Mouse (Mus musculus): Measurements from ENCODE around the gene Scube2.

Scube2 gene

GRCm38 (mm10) chr7:109800626-109801025 is 64.9 kb downstream of the Scube2 start:
- DNase-seq (ENCODE audit: low read depth, low spot score) = no peak

DNA sequence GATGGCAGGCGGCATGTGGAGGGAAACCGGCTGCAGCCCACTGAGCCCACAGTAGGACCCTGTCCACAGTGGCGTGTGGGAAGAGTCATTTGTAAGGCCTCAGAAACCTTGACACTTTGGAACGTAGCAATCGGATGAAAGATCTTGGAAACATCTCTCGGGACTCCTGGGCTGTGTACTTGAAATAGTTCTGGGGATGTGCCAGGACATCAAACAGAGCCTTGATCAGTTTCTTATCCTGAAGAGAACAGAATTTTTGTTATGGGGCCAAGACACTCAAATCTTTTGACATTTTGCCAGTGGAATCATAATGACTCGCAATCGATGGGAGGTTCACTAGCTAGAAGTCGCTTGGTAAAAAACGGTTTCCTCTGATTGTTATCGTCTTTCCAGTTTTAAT is 66.3 kb downstream of the Scube2 start:
- no peak for DNase-seq (ENCODE audit: low read depth, low spot score)

- DNase-seq (ENCODE audit: low read depth, low spot score) = no peak
Measured at GRCm38 (mm10) chr7:109795564-109795963, 69.9 kb downstream of the Scube2 start.

- DNase-seq (ENCODE audit: low read depth, low spot score) = no peak
Measured at GRCm38 (mm10) chr7:109794556-109794955, 70.9 kb downstream of the Scube2 start.

DNA sequence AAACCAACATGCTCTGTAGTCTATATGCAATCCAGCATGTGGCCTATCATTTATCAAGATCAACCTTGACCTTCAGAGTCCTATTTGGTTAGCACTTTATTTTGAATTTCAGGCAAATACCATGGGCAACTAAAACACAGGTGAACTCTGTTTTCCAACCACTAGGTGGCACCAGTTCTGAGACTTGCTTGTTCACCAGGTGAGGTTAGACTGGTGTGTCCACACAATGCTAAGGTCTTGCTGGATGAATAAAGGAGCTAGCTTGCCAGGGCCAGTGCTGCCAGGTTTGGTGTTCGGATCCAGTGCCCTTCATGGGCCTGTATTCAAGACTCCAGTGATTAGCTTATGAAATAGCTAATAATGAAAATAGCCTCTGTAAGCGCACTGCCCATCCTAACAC is 72.7 kb downstream of the Scube2 start:
- DNase-seq (ENCODE audit: low read depth, low spot score) = peak; percentile 67

DNA sequence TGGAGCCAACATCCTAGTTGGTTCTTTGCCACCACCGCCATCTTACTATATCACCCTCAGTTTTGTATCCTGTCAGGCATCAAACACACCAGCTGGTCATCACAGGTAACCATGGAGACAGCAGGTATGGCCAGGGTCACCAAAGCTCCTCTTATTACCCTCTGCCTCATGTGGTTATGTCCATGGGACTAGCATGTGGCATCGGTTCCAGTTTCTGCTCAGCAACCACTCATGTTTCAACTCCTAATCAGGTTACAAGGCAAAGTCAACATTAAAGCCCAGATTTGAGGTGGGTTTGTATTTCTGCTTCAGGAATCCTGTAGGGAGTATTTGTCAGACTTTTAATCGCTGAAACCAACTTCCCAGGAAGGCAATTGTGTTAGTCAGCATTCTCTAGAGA is 74.7 kb downstream of the Scube2 start:
- DNase-seq (ENCODE audit: low read depth, low spot score) = no peak

DNA sequence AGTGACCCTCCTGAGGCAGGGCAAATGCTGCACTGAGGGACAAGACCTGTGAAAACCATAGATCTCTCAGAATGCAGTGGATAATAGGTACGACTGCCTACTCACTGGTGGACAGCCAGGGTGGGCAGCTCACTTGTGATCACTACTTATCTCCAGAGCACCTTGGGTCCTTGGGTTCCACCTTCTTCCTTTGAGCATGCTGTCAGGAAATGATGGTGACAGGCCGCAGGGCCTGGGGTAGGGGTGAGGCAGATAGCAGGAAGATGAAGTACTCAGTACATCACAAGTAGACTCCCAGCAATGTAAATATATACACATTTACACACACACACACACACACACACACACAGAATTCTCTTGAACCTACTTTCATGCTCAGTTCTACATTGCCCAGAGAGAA is 77.6 kb downstream of the Scube2 start:
- DNase-seq (ENCODE audit: low read depth, low spot score) = no peak

GRCm38 (mm10) chr7:109783281-109783680 is 82.2 kb downstream of the Scube2 start:
- DNase-seq (ENCODE audit: low read depth, low spot score) = no peak

DNA sequence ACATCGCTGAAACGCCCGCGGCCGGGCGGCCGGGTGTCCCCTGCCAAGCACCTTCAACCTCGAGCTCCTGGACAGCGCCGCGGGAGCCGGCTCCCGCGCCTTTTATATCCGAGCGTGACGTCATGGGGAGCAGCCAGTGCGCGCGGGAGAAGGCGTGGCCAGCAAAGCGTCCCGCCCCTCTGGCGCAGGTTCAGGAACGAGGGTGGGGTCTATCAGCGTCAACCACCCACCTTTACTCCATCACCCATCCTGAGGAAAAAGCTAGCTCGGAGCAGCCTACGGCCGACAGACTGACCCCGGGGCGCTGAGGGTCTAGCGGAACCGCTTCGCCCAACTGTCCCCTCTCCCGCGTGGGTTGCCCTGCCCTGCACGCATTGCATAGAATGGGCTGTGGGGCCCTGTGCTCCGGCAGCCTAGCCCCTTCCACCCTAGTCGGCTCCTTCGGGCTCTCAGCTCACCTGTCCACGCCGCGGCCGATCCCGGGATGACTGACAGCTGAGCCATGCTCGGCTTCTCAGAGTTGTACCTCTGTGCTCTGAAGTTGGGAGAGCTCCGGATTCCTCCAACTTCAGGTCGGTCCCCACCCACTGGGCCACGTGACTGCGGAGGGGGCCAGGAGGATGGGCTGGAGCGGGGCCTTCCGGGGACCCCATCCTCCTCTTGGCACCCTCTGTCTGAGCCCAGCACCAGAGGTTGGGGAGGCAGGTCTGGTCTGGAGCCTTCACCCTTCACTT is 83.8 kb downstream of the Scube2 start, which contains the start of gene Nrip3:
TSS of gene Nrip3 (minus strand) at position 556 of the 734 bp plus-strand sequence.
- peak; percentile 83 for DNase-seq (ENCODE audit: low read depth, low spot score)

GRCm38 (mm10) chr7:109781087-109781469 is 84.4 kb downstream of the Scube2 start:
- no peak for DNase-seq (ENCODE audit: low read depth, low spot score)

DNA sequence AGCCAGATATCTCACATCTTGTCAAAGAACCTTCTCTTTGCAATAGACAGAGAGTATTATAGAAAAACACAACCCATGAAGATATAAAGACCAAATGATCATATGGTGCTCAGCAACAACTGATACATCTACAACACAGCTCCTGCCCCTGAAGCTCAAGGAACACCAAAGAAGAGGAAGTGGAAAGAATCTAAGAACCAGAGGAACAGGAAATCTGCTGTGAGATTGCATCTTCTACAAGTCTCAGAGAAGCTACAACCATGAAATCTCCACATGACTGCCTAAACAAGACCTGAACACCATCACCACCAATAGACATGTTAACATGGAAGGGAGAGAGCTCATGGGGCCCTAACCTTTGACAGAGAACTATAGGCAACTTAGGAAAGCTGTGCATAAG is 93.2 kb downstream of the Scube2 start:
- DNase-seq (ENCODE audit: low read depth, low spot score) = no peak

- no peak for DNase-seq (ENCODE audit: low read depth, low spot score)
Measured at GRCm38 (mm10) chr7:109768699-109769383, 96.6 kb downstream of the Scube2 start.

DNA sequence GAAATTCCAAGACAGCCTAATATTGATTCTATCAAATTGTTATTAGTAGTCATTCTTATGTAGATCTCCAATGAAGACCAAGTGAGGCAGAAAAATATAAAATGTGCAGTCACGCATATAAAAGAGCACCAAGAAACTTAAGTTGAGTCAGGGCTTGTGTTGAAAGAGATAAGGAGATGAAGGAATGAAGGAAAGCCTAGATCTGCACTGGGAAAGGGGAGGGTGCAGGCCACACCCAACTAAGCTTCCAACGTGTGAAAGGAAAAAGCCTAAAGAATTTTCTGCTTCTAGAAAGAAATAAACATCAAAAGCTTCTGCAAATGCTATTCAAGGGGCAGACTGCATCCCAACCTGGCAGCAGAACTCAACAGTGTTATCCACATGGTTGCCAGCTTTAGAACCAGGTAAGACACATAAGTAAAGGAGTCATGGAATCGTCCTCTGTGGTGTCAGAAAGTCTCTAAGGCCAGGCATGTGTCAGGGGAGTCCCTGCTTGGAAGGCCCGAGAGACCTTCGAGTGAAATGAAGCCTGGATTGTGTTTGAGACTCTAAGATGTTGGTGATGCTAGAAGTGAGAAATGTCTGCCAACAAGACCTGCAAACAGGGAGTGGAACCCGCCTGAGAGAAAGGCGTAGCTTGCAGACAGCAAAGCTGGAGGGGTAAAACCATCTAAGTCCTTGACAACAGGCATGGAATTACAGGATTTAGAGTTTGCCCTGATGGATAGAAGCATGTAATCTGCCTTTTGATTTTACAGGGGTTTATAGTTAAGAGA is 97.7 kb downstream of the Scube2 start:
- no peak for DNase-seq (ENCODE audit: low read depth, low spot score)

DNA sequence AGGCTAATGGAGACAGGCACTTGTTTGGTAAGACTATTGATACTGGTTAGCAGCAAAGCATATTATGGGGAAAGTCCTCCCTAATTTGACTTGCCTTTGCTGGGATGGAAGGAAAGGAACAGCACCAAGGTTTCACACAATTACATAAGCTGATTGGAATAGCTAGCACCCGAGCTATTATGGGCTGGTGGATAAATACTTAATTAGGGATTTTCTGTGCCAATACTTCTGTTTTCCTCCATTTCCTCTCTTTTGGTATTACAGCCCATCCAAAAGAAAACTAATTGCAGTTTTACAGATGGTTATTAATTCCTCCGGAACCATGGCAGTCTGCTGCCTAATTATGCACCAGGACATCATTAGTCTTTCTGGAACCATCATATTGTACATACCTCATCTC is 101.5 kb downstream of the Scube2 start:
- DNase-seq (ENCODE audit: low read depth, low spot score) = no peak

- DNase-seq (ENCODE audit: low read depth, low spot score) = no peak
Measured at GRCm38 (mm10) chr7:109756291-109756690, 109.2 kb downstream of the Scube2 start.

GRCm38 (mm10) chr7:109754034-109754433 is 111.4 kb downstream of the Scube2 start:
- DNase-seq (ENCODE audit: low read depth, low spot score) = no peak

DNA sequence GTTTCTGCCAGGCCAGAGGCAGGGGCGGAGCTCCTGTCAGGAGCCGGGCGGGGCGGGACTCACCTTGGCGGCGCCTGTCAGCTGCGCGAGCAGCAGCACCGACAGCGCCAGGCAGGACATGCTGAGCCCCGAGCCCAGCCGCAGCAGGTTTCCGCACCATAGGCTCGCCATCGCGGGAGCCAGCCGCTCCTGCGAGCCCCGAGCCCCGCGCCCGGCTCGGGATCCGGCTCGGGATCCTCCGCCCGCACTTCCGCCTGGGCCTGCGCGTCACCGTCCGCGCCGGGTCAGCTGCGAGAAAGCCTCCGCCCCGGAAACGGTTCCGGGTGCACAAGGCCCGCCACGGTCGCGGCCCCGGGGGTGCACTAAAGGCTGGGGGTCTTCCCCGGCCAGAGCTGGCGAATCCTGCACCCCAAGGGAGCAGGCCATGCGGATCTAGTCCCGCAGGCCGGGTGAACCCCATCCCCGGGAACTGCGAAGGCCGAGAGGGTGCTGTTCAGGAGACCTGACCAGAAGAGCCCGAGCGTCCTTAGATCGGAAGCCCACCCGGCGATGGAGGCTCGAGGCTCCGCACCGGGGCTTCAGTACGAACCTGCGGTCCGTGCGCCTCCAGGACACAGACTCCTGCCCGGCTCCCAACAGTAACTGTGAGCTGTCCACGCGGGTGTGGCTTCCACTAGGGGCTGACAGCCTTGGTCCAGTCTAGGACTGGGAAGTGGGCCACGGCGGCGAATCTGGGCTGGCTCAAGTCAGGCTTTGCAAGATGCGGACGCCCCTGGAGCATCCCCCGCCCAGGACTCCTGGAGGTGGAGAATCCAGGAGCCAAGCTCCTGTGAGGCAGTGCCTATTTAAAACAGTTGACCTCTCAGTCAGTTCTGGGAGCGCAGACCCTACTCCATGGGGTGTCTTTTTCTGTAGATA is 113.2 kb downstream of the Scube2 start, which contains the start of gene Tmem9b:
TSS of gene Tmem9b (minus strand) at position 868 of the 918 bp plus-strand sequence.
- peak; percentile 81 for DNase-seq (ENCODE audit: low read depth, low spot score)

DNA sequence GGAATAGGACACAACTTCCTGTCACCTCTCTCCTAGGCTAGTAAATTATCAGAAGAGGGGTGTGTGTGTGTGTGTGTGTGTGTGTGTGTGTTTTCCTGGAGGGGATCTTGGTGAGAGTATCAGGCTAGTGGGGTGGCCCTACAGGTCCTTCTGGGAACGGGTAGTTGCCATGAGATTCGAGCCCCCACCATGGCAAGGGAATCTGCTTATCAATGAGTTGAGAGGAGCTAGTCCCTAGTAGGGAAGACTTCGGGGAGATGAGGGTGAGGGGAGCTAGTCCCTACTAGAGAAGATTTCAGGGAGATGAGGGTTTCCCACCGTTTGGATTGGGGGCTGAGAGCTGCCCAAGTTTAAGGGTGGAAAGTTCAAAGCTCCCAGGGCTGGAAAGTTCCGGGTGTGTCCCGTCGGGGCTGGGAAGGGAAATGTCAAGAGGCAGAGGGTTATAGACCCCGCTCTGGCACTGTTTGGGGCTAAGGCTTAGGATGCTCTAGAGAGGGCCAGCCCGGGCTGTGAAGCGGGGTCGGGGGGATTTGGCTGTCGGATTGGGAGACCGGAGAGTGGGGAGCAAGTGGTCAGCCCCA is 114.0 kb downstream of the Scube2 start:
- DNase-seq (ENCODE audit: low read depth, low spot score) = peak; percentile 10
